Mouse (Mus musculus): ENCODE results near the gene Plcl1.
"Not testable (repeated sequence)": the region's sequence is repeated elsewhere in the genome, so short reads cannot be mapped to it uniquely, and the experiment has no call there.

Gene Plcl1

DNA sequence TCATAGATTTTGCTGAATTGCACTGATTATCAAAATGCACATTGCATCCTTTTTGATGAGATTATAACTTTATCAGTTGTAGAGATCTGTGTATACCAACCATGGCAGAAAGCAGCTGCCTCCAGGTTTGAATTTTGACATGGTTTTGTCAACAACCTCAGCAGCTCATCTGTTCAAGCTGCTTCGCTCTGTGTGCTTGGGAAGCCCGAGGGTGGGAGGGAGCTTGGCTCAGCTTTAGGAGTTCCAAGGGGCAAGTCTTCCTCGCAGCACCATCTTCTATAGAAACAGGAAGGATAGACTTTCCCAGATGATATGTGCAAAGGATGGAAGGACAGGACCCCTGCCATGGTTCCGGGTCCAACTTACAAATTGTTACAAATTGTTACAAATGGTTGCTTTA lies 32.9 kb downstream of the Plcl1 start:
- DNase-seq (ENCODE audit: low spot score), result no peak

DNA sequence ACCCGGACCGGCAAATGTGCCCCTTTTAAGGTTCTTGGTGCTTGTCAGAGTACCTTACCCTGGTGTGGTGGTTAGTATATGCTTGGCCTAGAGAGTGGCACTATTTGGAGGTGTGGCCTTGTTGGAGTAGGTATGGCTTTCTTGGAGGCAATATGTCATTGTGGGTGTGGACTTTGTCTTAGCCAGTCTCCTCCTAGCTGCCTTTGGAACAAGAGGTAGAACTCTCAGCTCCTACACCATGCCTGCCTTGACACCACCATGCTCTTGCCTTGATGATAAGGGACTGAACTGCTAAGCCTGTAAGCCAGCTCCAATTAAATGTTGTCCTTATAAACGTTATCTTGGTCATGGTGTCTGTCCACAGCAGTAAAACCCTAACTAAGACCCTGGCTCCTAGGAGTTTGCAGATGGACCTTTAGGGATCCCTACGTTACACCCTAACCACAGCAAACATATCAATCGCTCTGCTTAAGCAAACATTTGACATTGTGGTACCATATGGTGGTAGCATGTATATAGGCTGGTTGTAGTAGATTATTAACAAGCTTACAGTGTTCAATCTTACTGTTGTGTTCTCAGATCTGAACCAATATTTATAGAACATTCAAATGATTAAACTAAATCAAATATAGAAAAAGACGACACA lies 39.4 kb downstream of the Plcl1 start:
- no peak for DNase-seq (ENCODE audit: low spot score)

DNA sequence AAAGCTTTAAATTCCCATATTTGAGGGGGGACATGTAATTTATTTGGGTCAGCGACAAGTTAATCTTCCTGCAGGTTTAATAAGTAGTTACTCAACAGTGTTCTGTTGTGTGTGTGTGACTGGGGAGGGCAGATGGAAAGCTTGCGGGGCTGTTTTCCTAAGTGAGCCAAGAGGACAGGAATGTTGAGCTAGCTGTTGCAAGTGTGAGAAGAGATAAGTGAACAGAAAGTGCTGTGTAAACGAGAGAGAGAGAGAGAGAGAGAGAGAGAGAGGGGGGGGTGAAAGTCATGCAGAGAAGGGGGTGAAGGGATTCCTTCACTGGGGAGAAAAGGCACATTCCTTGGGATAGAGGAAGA lies 39.9 kb downstream of the Plcl1 start:
- no peak for DNase-seq (ENCODE audit: low spot score)

- no peak for DNase-seq (ENCODE audit: low spot score)
Measured at GRCm38 (mm10) chr1:55446273-55446672, 40.6 kb downstream of the Plcl1 start.

DNA sequence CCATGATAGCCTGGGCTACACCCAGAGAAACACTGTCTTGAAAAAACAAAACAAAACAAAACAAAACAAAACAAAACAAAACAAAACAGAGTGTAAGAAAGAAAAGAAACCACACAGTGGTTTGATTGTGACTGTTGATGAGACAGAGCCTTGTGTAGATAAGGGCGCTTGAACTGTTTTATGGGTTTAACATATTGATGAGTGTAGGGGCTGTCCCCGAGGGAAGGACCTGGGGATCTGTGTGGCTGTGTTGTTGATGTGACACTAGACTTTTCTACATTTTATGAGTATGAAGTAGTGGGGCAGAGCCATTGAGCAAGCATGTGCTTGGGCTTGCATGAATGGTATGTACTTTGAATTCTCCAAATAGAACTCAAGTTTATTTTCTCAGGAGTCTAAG lies 41.2 kb downstream of the Plcl1 start:
- no peak for DNase-seq (ENCODE audit: low spot score)

DNA sequence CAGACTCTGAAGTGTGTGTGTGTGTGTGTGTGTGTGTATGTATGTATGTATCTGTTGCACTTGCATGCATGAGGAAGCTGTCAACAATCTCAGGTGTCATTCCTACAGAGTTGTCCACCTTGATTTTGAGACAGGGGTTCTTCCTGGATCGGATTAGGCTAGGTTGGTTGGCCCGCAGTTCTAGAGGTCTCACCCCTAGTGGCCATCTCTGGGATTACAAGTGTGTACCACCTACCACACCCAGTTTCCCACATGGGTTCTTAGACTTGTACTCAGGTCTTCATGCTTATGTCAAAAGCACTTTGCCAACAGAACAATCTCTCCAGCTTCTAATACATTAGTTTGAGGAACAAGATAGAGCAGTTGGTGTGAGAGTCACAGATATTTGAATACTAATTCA lies 41.9 kb downstream of the Plcl1 start:
- DNase-seq (ENCODE audit: low spot score), result no peak

DNA sequence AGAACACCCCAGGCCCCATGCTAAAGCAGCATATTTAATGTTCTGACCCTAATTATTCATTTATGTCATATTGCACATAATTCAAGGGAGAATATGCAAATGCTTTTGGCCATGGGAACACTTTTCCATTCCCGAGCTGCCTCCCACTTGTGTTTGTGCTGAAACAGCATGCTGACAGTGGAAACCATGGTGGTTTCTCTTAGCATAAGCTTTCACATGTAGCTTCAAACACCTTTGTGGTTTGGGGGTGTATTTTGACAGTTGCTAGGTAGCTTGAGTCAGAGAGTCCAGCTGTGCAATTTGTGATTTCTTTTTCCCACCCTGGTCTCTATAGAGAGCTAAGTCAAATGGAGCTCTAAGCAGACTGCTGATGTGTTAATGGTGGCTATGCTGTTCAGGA lies 42.4 kb downstream of the Plcl1 start:
- no peak for DNase-seq (ENCODE audit: low spot score)

DNA sequence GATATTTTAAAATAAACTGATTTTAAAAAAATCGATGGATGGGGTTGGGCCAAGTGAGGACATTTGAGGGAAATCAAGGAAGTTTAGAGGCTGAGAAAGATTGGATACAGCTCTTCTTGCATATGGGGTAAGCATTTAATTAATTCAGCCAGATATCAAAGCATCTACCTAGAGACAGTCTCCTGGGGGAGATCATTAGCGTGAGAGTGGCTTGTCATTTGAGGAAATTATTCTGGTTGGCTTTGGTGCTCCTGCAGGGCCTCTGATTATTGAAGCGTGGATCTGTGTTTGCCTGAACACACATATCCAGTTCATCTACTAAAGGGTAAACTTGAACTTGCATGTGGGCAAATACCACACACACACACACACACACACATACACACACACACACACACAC lies 44.1 kb downstream of the Plcl1 start:
- DNase-seq (ENCODE audit: low spot score), result no peak

GRCm38 (mm10) chr1:55454119-55454518 lies 48.4 kb downstream of the Plcl1 start:
- no peak for DNase-seq (ENCODE audit: low spot score)

GRCm38 (mm10) chr1:55462301-55462700 lies 56.6 kb downstream of the Plcl1 start:
- no peak for DNase-seq (ENCODE audit: low spot score)

GRCm38 (mm10) chr1:55473756-55474155 lies 68.0 kb downstream of the Plcl1 start:
- no peak for DNase-seq (ENCODE audit: low spot score)

DNA sequence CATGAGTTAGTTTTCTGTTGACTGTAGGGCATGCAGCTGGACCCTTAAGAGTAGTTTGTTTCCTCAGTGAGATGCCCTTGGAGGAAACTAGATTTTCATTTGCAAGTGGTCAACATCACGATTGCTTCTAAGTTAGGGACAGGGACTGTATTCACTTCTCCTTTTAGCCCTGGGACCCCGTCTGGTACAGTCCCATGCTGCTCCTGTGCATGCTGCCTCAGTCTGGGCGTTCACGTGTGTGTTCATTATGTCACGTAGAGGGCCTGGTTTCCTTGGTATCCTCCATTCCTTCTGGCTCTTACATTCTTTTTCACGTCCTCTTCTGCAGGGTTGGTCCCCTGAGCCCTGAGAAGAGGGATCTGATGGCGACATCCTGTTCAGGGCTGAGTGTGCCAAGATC lies 69.3 kb downstream of the Plcl1 start:
- no peak for DNase-seq (ENCODE audit: low spot score)

GRCm38 (mm10) chr1:55487371-55487770 lies 81.7 kb downstream of the Plcl1 start:
- not testable (repeated sequence) for DNase-seq (ENCODE audit: low spot score)

DNA sequence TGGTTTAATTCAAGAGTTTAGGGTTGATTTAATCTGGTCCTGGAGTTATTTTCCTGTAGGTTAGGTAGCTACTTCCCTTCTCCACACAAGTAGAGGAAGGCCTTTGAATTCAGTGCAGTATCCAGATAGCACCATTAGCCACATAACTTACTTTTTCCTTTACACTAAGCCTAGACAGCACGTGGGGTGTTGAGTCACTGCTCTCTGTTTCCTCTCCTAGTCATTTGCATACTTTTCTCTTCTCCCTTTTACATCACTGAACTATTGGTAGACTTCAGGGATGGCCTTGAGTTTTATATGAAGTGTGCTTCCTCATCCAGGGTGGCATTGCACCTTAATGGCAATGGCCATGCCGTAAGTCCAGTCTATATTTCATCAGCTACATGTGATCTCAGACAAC lies 82.5 kb downstream of the Plcl1 start:
- no peak for DNase-seq (ENCODE audit: low spot score)

DNA sequence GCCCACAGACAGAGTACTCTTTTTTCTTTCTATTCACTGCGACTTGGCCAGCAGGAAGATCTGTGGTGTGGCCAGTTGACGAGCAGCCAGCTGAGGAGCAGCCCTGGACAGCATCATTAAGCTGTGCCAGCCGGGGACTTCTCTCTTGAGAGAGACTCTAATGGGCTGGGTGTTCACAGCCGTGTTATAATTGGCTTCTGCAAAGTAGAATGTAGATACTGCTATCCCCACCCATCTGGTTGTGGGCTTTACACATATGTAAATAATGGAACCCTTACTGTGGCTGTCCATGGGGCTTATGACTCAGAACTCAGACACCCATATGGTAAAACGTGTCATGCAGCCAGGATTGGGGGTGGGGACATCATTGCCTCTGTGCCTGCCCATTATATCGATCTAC lies 83.6 kb downstream of the Plcl1 start:
- DNase-seq (ENCODE audit: low spot score), result peak; percentile 12

DNA sequence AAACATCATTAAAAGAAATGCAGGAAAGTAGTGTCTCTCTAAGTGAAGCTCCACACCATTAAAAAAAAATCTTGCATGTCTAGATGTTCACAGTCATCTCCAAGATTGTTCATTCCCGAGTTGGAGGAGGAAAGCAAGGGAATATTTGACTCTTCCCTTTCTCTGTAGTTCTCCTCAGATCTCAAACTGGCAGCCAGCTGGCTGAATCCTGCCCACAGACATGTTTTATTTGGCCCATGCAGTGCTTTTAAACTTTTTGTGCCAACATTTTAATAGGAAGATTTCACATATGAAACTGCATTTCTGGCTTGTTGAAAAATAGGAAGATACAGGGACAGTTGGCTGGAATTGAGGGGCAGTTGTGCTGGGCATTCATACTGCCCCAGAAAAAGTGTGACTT lies 94.2 kb downstream of the Plcl1 start:
- peak; percentile 12 for DNase-seq (ENCODE audit: low spot score)

DNA sequence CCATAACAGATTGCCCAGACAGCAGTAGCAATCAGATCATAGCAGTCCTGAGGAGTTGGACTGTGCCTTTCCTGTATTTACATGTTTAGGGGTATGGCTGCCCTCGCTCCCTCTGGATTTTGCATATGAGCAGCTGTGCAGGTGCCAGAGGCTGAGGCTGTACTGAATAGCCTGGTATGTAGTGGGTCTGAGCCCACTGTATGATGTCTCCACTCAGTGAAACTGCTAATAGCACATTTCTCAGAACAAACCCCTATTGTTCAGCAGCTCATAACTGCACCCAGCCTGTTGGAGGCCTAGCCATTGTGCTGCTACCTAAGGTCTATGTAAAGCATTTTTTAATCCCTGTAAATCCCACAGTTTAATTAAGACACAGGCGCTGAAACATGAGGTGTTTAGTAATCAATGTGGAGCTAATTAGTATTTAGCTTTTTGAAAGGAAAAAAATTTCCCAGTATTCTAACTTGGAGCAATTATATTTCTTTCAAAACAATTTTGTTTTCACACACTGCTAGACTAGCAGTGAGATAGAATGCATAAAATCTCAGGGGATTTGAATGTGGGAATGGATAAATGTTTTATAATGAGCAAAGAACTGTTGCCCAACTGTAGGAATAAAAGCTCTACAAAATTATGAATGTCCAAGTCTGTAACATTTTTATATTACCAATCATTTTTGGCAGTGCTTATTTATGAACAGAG lies 95.4 kb downstream of the Plcl1 start:
- no peak for DNase-seq (ENCODE audit: low spot score)

GRCm38 (mm10) chr1:55505811-55506210 lies 100.1 kb downstream of the Plcl1 start:
- no peak for DNase-seq (ENCODE audit: low spot score)

DNA sequence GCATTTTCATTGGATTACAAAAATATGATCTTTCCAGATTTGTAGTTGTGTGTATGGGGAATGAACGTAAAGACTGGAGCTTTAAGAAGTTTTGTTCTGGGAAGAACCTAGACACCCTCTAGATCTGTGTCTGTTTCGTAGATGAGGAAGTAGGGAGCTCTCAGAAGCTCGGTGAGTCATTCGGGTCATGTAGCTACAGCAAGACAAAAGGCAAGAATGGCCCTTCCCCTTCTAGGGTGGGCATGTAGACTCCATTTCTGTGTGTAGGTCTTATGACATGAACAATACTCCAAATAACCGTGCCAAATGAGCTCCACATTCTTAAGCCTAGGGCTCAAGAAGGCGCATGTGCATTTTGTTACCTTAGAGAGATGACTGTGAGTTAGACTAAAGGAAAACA lies 101.3 kb downstream of the Plcl1 start:
- DNase-seq (ENCODE audit: low spot score), result no peak

- no peak for DNase-seq (ENCODE audit: low spot score)
Measured at GRCm38 (mm10) chr1:55509587-55509986, 103.9 kb downstream of the Plcl1 start.

GRCm38 (mm10) chr1:55512165-55512564 lies 106.4 kb downstream of the Plcl1 start:
- DNase-seq (ENCODE audit: low spot score), result no peak

DNA sequence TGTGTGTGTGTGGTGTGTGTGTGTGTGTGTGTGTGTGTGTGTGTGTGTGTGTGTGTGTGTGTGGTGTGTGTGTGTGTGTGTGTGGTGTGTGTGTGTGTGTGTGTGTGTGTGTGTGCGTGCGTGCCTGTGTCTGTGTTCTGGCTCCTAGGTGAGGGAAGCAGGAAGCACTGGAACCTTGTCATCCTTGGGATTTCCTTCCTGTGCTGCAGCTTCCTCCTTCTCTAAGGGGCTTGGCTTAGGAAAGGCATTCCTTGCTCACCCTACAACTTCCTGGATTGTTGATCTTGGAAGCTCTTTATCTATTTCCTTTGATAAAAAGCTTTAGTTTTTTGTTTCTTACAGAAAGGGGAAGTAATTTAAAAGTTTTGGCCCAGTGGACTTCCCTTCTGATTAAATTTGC lies 107.1 kb downstream of the Plcl1 start:
- not testable (repeated sequence) for DNase-seq (ENCODE audit: low spot score)

- no peak for DNase-seq (ENCODE audit: low spot score)
Measured at GRCm38 (mm10) chr1:55517182-55517581, 111.5 kb downstream of the Plcl1 start.

GRCm38 (mm10) chr1:55523966-55524365 lies 118.2 kb downstream of the Plcl1 start:
- no peak for DNase-seq (ENCODE audit: low spot score)
